Comparison of ENCODE assay signal across 19 mouse cellular contexts in genomic region chr16:57554886-57555400, GRCm38 (mm10). TPM values are rescaled to one million over a fixed set of nuclear protein-coding genes. Genes with fewer than 3 reads are reported as not detected.
DNase-seq lines count a peak whose midpoint lies in the region; ATAC-seq and TF ChIP-seq lines count a peak whose summit lies in the region.
"Had no signal": no experiment of that assay in that cellular context is flagged by ENCODE, and none has a peak within 500 bp of the region (broad histone marks: within the 10 kb centered on the region; RNA-seq: fewer than 3 reads in every experiment).

No protein-coding gene starts in this region.

- H3ac ChIP-seq in myocyte (ENCODE audit: control insufficient read depth, insufficient read length): no peak overlapping the region

- no peak overlapping the region for H3K9ac ChIP-seq in kidney, embryonic 16.5 days (replicated peaks; ENCODE audit: low read length)
- no peak overlapping the region for H3K9ac ChIP-seq in kidney, embryonic 15.5 days
- H3K9ac ChIP-seq: embryonic facial prominence, embryonic 12.5 days; forebrain, embryonic 12.5 days; heart, embryonic 15.5 days; hindbrain, embryonic 15.5 days had no signal

- 65% methylated on average over 6 of the region's 6 CpGs for WGBS in kidney, embryonic 16.5 days
- 67% methylated on average over 6 of the region's 6 CpGs for WGBS in kidney, embryonic 15.5 days

- no peaks in the 10 kb centered on the region for H3K36me3 ChIP-seq in kidney, embryonic 16.5 days (ENCODE audit: insufficient read depth, low read length)
- H3K36me3 ChIP-seq in kidney, embryonic 15.5 days: peaks cover 9% of the 10 kb centered on the region; the same call in 1 of the 2 replicates
- H3K36me3 ChIP-seq in myocyte (ENCODE audit: control insufficient read depth, insufficient read depth): peaks cover 24% of the 10 kb centered on the region
- H3K36me3 ChIP-seq: forebrain, embryonic 12.5 days; heart, embryonic 15.5 days; hindbrain, embryonic 10.5 days; hindbrain, embryonic 15.5 days had no signal

- ATAC-seq in kidney, embryonic 16.5 days (ENCODE audit: low FRiP score, low TSS enrichment): no peak
- ATAC-seq in kidney, embryonic 15.5 days (replicated peaks; ENCODE audit: low FRiP score): no peak
- ATAC-seq: forebrain, embryonic 16.5 days had no signal

- peaks cover 41% of the 10 kb centered on the region for H3K4me1 ChIP-seq in kidney, embryonic 16.5 days (ENCODE audit: insufficient read depth, low read length)
- H3K4me1 ChIP-seq in kidney, embryonic 15.5 days: peaks cover 26% of the 10 kb centered on the region
- peaks cover 37% of the 10 kb centered on the region for H3K4me1 ChIP-seq in embryonic fibroblast, embryonic 13.5 days (ENCODE audit: control insufficient read depth, insufficient read depth, low read length)
- H3K4me1 ChIP-seq: forebrain, embryonic 12.5 days; hindbrain, embryonic 10.5 days; hindbrain, embryonic 15.5 days had no signal

- intact Hi-C loops in heart, postnatal 10 days (cut with DNase I): loop anchor here (5.0 kb wide), 3 partner anchors 68 to 158 kb away; no protein-coding TSS in a partner anchor

- H3K27me3 ChIP-seq in kidney, embryonic 16.5 days (ENCODE audit: insufficient read depth, low read length): no peaks in the 10 kb centered on the region
- H3K27me3 ChIP-seq in kidney, embryonic 15.5 days: no peaks in the 10 kb centered on the region
- no peaks in the 10 kb centered on the region for H3K27me3 ChIP-seq in myocyte (ENCODE audit: control insufficient read depth, insufficient read depth, insufficient read length)
- H3K27me3 ChIP-seq: embryonic facial prominence, embryonic 12.5 days; forebrain, embryonic 12.5 days; heart, embryonic 15.5 days had no signal

- TF ChIP-seq CTCF in embryonic fibroblast, embryonic 13.5 days (IDR thresholded peaks at IDR 0.05; ENCODE audit: borderline replicate concordance, insufficient read depth, low read length): no peak

- H3K9me3 ChIP-seq in kidney, embryonic 16.5 days (ENCODE audit: low read length): no peaks in the 10 kb centered on the region
- no peaks in the 10 kb centered on the region for H3K9me3 ChIP-seq in kidney, embryonic 15.5 days (replicated peaks)
- H3K9me3 ChIP-seq: embryonic facial prominence, embryonic 12.5 days; forebrain, embryonic 12.5 days; heart, embryonic 15.5 days; hindbrain, embryonic 10.5 days; hindbrain, embryonic 15.5 days had no signal

- DNase-seq in heart, adult 11 months: peak; percentile 54
- DNase-seq in heart, postnatal 10 days: no peak
- DNase-seq in yolk sac, embryonic 10.5 days (ENCODE audit: low spot score): no peak
- DNase-seq: adrenal gland, postnatal 14 days; cerebellum, adult 11-12 months; cerebellum, adult 9-10 months; cerebellum, postnatal 25 days; gastrocnemius, postnatal 25 days had no signal

- no peak overlapping the region for H3K4me2 ChIP-seq in kidney, embryonic 16.5 days (replicated peaks; ENCODE audit: low read depth, low read length)
- H3K4me2 ChIP-seq in kidney, embryonic 15.5 days: no peak overlapping the region
- peak overlapping the region; percentile 16 for H3K4me2 ChIP-seq in myocyte (ENCODE audit: low read depth)
- H3K4me2 ChIP-seq: embryonic facial prominence, embryonic 12.5 days; forebrain, embryonic 12.5 days; heart, embryonic 11.5 days; heart, embryonic 15.5 days; hindbrain, embryonic 15.5 days had no signal

- H3K4me3 ChIP-seq in kidney, embryonic 16.5 days (ENCODE audit: low read length): no peak overlapping the region
- H3K4me3 ChIP-seq in kidney, embryonic 15.5 days (replicated peaks): no peak overlapping the region
- H3K4me3 ChIP-seq in embryonic fibroblast, embryonic 13.5 days (ENCODE audit: insufficient read depth, low read length): no peak overlapping the region
- H3K4me3 ChIP-seq in myocyte: no peak overlapping the region
- H3K4me3 ChIP-seq: embryonic facial prominence, embryonic 12.5 days; forebrain, embryonic 12.5 days; heart, embryonic 15.5 days; hindbrain, embryonic 10.5 days; hindbrain, embryonic 15.5 days had no signal

- TF ChIP-seq POLR2A in embryonic fibroblast, embryonic 13.5 days (IDR thresholded peaks at IDR 0.05; ENCODE audit: low read depth, low read length): no peak
- no peak for TF ChIP-seq POLR2A in myocyte (IDR thresholded peaks at IDR 0.05; ENCODE audit: insufficient read length, low read depth)

- peak overlapping the region; percentile 15; the same call in 1 of the 2 replicates for H3K27ac ChIP-seq in kidney, embryonic 16.5 days (ENCODE audit: low read length)
- H3K27ac ChIP-seq in kidney, embryonic 15.5 days: no peak overlapping the region
- H3K27ac ChIP-seq in embryonic fibroblast, embryonic 13.5 days (ENCODE audit: insufficient read depth, low read length): peak overlapping the region; percentile 67
- H3K27ac ChIP-seq: embryonic facial prominence, embryonic 12.5 days; forebrain, embryonic 12.5 days; heart, embryonic 15.5 days; hindbrain, embryonic 10.5 days; hindbrain, embryonic 15.5 days had no signal

- H3K79me2 ChIP-seq in myocyte (ENCODE audit: control insufficient read depth, insufficient read depth): peaks cover 99% of the 10 kb centered on the region

TF ChIP-seq in myocyte, 11 proteins besides CTCF, POLR2A, EP300 and RAD21:
- TF ChIP-seq MYOG (IDR thresholded peaks at IDR 0.05; ENCODE audit: control insufficient read depth in 1 of 3, insufficient read depth in 1 of 3, insufficient read length in 2 of 3, low read depth in 2 of 3) (no peak), MYOD1 (IDR thresholded peaks at IDR 0.05; ENCODE audit: control insufficient read depth in 1 of 3, insufficient read length in 2 of 3, low read depth in 2 of 3) (no peak), TCF12 (IDR thresholded peaks at IDR 0.05; ENCODE audit: insufficient read depth, poor library complexity, severe bottlenecking) (no peak), E2F4 (IDR thresholded peaks at IDR 0.05; ENCODE audit: insufficient read depth) (no peak), SRF (IDR thresholded peaks at IDR 0.05; ENCODE audit: control insufficient read depth, insufficient read length, low read depth) (no peak), MAX (IDR thresholded peaks at IDR 0.05; ENCODE audit: low read depth) (no peak), POLR2AphosphoS2 (IDR thresholded peaks at IDR 0.05; ENCODE audit: insufficient read length, low read depth) (no peak), USF1 (IDR thresholded peaks at IDR 0.05; ENCODE audit: low read depth) (no peak), TCF3 (IDR thresholded peaks at IDR 0.05; ENCODE audit: insufficient read length, low read depth) (no peak), CEBPB (IDR thresholded peaks at IDR 0.05; ENCODE audit: insufficient read depth, poor library complexity, severe bottlenecking) (no peak), REST (IDR thresholded peaks at IDR 0.05; ENCODE audit: insufficient read depth, insufficient read length) (no peak)

RNA-seq across cellular contexts. Expression of gene Cmss1, which starts 51.7 kb away (rescaled TPM):
- total RNA-seq in heart, postnatal 10 days (2021): 10 to 100 TPM; 38.5 to 39.4 TPM
- 51.4 and 56.3 TPM in 2 replicates for polyA plus RNA-seq in kidney, embryonic 16.5 days (2015; fragmentation: Nextera tagmentation; extraction: Ambion mirVana)
- 60.8 and 61.0 TPM in 2 replicates for polyA plus RNA-seq in kidney, embryonic 15.5 days (2015; fragmentation: Nextera tagmentation; extraction: Ambion mirVana)
- 6.3 and 9.0 TPM in 2 replicates for polyA plus RNA-seq in embryonic fibroblast, embryonic 13.5 days (2011; ENCODE audit: insufficient read length, low read depth, missing spikeins)
- polyA plus RNA-seq in myocyte (2012; fragmentation: generic; extraction: Trizol): 26.5 TPM
